Mouse (Mus musculus) C2C12 (cell line): ENCODE measurements around the gene Mtr.

ENCODE experiments used
- CEBPB ChIP-seq: IDR thresholded peaks from one replicate; pipeline ENCODE4 v1.6.1; 2011; ENCODE audit warnings: low read depth, mild to moderate bottlenecking, control low read depth, moderate library complexity
- CTCF ChIP-seq: IDR thresholded peaks from one replicate; pipeline ENCODE4 v1.5.1; 2011; ENCODE audit not compliant: control insufficient read depth, insufficient read depth, insufficient read length
- FOSL1 ChIP-seq: IDR thresholded peaks from one replicate; pipeline ENCODE4 v1.8.0; 2011; ENCODE audit warnings: mild to moderate bottlenecking, low read length; ENCODE audit not compliant: poor library complexity, insufficient read depth, severe bottlenecking
- MAX ChIP-seq: IDR thresholded peaks from one replicate; pipeline ENCODE4 v1.6.1; 2011; ENCODE audit warnings: mild to moderate bottlenecking, control low read depth
- MYOD1 ChIP-seq: IDR thresholded peaks from one replicate; pipeline ENCODE4 v1.6.1; 2011; ENCODE audit warnings: low read depth; ENCODE audit not compliant: control insufficient read depth, insufficient read length
- MYOG ChIP-seq: IDR thresholded peaks from one replicate; pipeline ENCODE4 v1.6.1; 2011; ENCODE audit not compliant: control insufficient read depth, insufficient read length; ENCODE audit errors: extremely low read depth
- USF1 ChIP-seq: IDR thresholded peaks from one replicate; pipeline ENCODE4 v1.6.1; 2011; ENCODE audit warnings: low read depth, mild to moderate bottlenecking, control low read depth, moderate library complexity

DNA sequence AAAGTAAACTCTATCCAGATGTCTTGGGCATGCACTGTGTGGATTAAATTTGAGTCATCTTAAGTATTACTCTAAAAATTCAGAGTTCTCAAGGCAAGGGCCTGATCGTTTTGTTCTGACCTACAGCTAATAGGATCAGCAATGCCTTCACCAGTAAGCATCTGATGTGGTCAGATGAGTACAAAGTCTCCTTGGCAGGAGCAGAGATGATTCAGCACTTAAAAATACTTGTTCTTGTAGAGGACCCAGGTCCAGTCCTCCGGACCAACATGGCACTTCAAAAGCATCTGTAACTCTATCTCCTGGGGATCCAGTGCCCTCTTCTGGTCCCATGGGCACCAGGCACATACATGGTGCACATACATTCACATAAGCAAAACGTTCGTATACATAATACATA, 25.8 kb downstream of the Mtr start:
- TF ChIP-seq CTCF (no peak), MAX (no peak), MYOG (no peak), USF1 (no peak), FOSL1 (no peak), MYOD1 (no peak), CEBPB (no peak)
